Mouse (Mus musculus) neural tube, embryonic 11.5 days (tissue): Measurements from ENCODE around the gene Abtb1. TPM values are rescaled to one million over a fixed set of nuclear protein-coding genes. Genes with fewer than 3 reads are reported as not detected.
A peak's percentile ranks its signal among the peaks of the same experiment; 100 is the strongest.

ENCODE experiments used
- ATAC-seq: fragments of 200-750 bp; cut with Nextera tagmentation; 2 replicates; pipeline ENCODE4 v1.8.0; 2017; ENCODE audit warnings: moderate number of reproducible peaks, mild to moderate bottlenecking, moderate TSS enrichment, moderate library complexity; ENCODE audit not compliant: insufficient read depth, low FRiP score, low TSS enrichment
- DNase-seq: peaks from one replicate; pipeline ENCODE4 v3.0.0-alpha.2; 2015; ENCODE audit warnings: low spot score
- H3K27ac ChIP-seq: fragments of 300-500 bp; sonication (generic); 2 replicates; pipeline ENCODE4 v1.5.1; 2014; ENCODE audit warnings: low read depth, mild to moderate bottlenecking, low read length
- H3K27me3 ChIP-seq: fragments of 300-500 bp; sonication (generic); 2 replicates; pipeline ENCODE4 v1.6.1; 2014; ENCODE audit warnings: mild to moderate bottlenecking, low read length, mixed read lengths; ENCODE audit not compliant: control insufficient read depth, insufficient read depth
- H3K36me3 ChIP-seq: fragments of 300-500 bp; sonication (generic); 2 replicates; pipeline ENCODE4 v1.6.1; 2014; ENCODE audit warnings: mild to moderate bottlenecking, low read length, moderate library complexity, mixed read lengths; ENCODE audit not compliant: control insufficient read depth, insufficient read depth
- H3K4me1 ChIP-seq: fragments of 300-500 bp; sonication (generic); 2 replicates; pipeline ENCODE4 v1.6.1; 2014; ENCODE audit warnings: low read length, mixed read lengths; ENCODE audit not compliant: control insufficient read depth, insufficient read depth
- H3K4me2 ChIP-seq: fragments of 300-500 bp; sonication (generic); 2 replicates; pipeline ENCODE4 v1.6.1; 2014; ENCODE audit warnings: low read depth, mild to moderate bottlenecking, moderate library complexity
- H3K4me3 ChIP-seq: fragments of 300-500 bp; sonication (generic); 2 replicates; pipeline ENCODE4 v1.5.1; 2014; ENCODE audit warnings: low read depth, low read length
- H3K9ac ChIP-seq: fragments of 300-500 bp; sonication (generic); 2 replicates; pipeline ENCODE4 v1.6.1; 2014; ENCODE audit warnings: mild to moderate bottlenecking, low read length
- H3K9me3 ChIP-seq: fragments of 300-500 bp; sonication (generic); 2 replicates; pipeline ENCODE4 v1.6.1; 2016; ENCODE audit warnings: low read length; ENCODE audit not compliant: control insufficient read depth
- WGBS: fragments of 180-500 bp; shearing (Covaris S2); extraction: QIAGEN DNeasy Blood & Tissue Kit; methylation state at CpG from one replicate; pipeline ENCODE4 v1.1.7; 2014; 5-methylcytosine and 5-hydroxymethylcytosine counted together
- polyA plus RNA-seq: library from polyadenylated mRNA; unstranded; fragments of >200 nt; fragmentation: Nextera tagmentation; extraction: Ambion mirVana; gene quantifications from 2 replicates; pipeline ENCODE4 v1.2.1, GENCODE M21; 2014

Abtb1 gene
- polyA plus RNA-seq, 1 experiment from 2014 or later, result 28.4 TPM

DNA sequence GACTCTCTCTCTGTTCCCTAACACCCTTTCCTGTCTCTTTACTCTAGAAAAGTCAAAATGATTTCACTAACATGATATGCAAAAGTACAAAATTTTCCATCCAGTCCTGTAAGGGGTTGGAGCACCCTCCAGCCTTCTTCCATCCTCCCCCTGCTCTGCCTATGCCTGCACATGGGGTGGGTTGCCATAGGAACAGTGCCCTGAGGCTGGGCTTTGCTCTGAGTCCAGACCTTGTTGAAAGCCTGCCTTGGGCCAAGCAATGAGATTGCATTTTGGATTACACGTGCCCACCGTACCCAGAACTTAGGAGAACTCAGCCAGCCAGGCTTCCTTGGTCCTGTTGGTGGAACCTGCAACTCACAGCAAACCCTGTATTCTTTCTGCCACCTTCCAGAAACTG lies 48.5 kb downstream of the Abtb1 start:
- Histone ChIP-seq H3K27me3 (no peaks in the 10 kb centered on the region), H3K27ac (no peak overlapping the region), H3K36me3 (no peaks in the 10 kb centered on the region), H3K4me1 (peaks cover 10% of the 10 kb centered on the region; the same call in 1 of the 2 replicates), H3K9me3 (no peaks in the 10 kb centered on the region), H3K4me2 (no peak overlapping the region), H3K4me3 (no peak overlapping the region), H3K9ac (no peak overlapping the region)
- DNase-seq (peak; percentile 46), ATAC-seq (no peak)
- 75% methylated on average over 2 of the region's 2 CpGs for WGBS

DNA sequence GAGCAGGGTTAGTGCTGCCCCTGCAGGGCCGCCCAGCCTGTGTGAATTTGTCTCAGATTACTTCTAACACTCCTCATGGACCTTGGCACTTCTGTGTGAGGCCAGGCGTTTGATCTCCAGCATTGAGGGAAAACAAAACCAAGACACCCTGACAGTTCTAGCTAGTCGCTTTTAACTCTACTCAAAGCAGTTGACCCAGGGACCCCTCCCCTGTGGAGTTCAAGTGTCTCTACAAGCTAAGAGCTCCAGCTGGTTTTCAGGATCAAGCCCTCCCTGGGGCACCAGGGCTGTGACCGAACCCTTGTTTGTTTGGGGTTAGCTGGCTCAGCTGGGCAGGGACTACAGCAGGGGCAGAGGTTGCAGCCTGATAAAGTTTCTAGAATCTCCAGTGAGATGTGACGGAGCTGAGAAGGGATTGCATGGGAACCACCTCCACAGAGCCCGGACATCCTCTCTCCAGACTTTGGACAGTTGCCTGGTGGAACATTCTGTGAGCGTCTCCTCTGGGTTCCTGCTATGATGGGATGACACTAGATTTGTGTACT lies 49.6 kb downstream of the Abtb1 start:
- Histone ChIP-seq H3K36me3 (no peaks in the 10 kb centered on the region), H3K4me1 (peaks cover 16% of the 10 kb centered on the region; the same call in 1 of the 2 replicates), H3K27ac (no peak overlapping the region), H3K4me3 (no peak overlapping the region), H3K27me3 (no peaks in the 10 kb centered on the region), H3K9ac (no peak overlapping the region), H3K9me3 (no peaks in the 10 kb centered on the region), H3K4me2 (no peak overlapping the region)
- WGBS, result 37% methylated on average over 7 of the region's 7 CpGs
- ATAC-seq, result no peak
- no peak for DNase-seq

DNA sequence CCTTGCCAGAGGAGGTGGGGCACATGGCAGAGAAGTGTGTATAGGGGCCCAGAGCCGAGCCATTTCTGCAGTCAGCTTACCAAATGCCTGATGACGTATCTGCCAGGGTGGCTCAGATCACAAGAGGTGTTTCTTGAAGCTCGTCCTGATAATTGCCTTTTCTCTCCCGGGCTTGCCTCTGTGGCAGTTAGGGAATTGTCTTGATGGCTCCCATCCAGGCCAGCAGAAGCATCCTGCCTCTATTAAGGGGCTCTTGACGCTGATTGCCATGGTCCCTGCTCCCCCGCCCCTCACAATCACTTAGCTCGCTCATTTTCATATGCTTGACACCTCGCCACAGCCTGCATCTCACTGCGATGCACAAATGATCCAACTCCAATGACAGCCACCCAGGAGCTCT lies 50.5 kb downstream of the Abtb1 start:
- peaks cover 18% of the 10 kb centered on the region; the same call in 1 of the 2 replicates for H3K4me1 ChIP-seq
- no peaks in the 10 kb centered on the region for H3K9me3 ChIP-seq
- WGBS, result 29% methylated on average over 9 of the region's 9 CpGs
- no peak overlapping the region for H3K4me3 ChIP-seq
- H3K9ac ChIP-seq, result no peak overlapping the region
- ATAC-seq (no peak), DNase-seq (no peak)
- no peaks in the 10 kb centered on the region for H3K27me3 ChIP-seq
- H3K4me2 ChIP-seq, result no peak overlapping the region
- no peaks in the 10 kb centered on the region for H3K36me3 ChIP-seq
- no peak overlapping the region for H3K27ac ChIP-seq

DNA sequence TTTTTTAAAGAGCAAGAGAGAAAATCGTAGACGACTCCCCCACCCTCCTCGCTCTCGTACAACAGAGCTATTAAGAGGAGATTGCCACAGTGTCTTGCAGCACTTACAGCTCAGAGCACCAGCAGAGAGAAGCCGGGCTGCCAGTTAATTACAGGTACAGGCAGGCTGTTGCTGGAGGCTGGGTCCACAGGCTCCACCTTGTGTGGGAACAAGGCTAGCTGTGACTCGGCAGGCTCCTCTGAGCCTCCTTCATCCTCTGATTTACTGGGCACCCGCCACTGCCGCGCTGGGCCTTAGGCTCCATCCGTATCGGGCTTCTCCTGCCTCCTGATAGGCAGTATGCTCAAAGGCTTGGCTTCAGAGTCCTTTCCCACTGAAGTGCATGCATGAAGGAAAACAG lies 53.6 kb downstream of the Abtb1 start:
- no peak for ATAC-seq
- Histone ChIP-seq H3K27me3 (no peaks in the 10 kb centered on the region), H3K4me2 (no peak overlapping the region), H3K4me1 (peaks cover 17% of the 10 kb centered on the region; the same call in 1 of the 2 replicates), H3K9me3 (no peaks in the 10 kb centered on the region), H3K27ac (no peak overlapping the region), H3K4me3 (no peak overlapping the region), H3K9ac (no peak overlapping the region), H3K36me3 (no peaks in the 10 kb centered on the region)
- no peak for DNase-seq
- WGBS, result 45% methylated on average over 11 of the region's 11 CpGs

DNA sequence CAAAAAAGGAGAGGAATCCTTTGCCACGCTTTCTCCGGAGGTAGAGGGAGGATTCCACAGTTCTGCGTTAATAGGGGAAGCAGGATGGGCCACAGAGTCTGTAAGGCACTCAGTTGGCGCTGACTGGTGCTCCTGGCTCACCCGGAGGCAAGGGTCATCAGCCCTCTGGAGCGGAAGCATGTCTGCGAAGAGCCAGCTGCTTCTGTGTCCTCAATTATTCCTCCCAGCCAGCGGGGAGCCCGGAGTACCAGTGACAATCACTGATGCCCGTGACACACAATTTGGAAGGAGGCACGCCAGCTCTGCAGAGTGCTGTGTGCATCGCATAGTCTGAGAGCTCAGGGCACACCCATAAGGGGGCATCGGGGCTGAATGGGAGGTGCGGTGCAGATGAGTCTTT lies 54.3 kb downstream of the Abtb1 start:
- Histone ChIP-seq H3K36me3 (no peaks in the 10 kb centered on the region), H3K4me2 (no peak overlapping the region), H3K9ac (no peak overlapping the region), H3K27ac (no peak overlapping the region), H3K4me3 (no peak overlapping the region), H3K4me1 (peaks cover 13% of the 10 kb centered on the region; the same call in 1 of the 2 replicates), H3K9me3 (no peaks in the 10 kb centered on the region), H3K27me3 (no peaks in the 10 kb centered on the region)
- DNase-seq (no peak), ATAC-seq (no peak)
- WGBS, result 55% methylated on average over 14 of the region's 14 CpGs

DNA sequence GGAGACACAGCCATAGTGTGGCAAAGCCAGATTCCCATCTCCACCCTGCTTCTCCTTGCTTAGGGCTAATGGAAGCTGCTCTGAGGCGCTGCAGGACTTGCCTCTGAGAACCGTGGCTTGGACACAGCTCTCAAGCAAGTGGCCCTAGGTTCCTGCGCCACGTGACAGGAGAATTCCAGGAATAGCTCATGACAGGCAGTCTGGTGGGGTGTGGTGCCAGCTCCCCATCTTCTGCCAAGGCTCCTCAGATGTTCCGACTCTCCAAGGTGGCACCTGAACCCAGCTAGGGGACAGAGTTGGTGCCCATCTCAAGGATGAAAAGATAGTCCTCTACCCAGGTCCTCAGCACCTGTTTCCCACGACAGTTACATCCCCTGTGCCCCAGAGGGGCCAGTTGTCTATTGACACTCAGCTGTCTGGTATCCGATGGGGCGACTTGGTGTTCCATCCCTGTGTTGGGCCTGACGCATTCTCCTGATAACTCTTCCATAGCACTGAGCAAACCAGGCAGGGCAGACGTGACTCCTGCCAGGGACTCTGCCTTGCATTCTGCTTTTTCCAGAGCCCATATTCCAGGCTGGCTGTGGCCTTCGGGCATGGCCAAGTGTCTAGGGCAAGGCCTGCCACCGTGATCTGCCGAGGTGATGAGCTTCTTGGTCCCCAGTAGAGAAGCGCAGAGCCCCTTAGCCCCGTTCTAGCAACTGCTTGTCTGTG lies 54.9 kb downstream of the Abtb1 start:
- Histone ChIP-seq H3K4me2 (no peak overlapping the region), H3K27me3 (no peaks in the 10 kb centered on the region), H3K9ac (no peak overlapping the region), H3K4me1 (peaks cover 13% of the 10 kb centered on the region; the same call in 1 of the 2 replicates), H3K36me3 (no peaks in the 10 kb centered on the region), H3K27ac (no peak overlapping the region), H3K9me3 (no peaks in the 10 kb centered on the region), H3K4me3 (no peak overlapping the region)
- ATAC-seq, result no peak
- no peak for DNase-seq
- WGBS, result 86% methylated on average over 15 of the region's 15 CpGs

Other genes starting within 250 kb of the Abtb1 start
- not detected in 2 replicates for gene Kbtbd12, start 204.0 kb downstream of the Abtb1 start, polyA plus RNA-seq
- 8.5 and 8.6 TPM in 2 replicates for gene Mgll, start 117.6 kb downstream of the Abtb1 start, polyA plus RNA-seq
- 129 and 135 TPM in 2 replicates for gene Podxl2, start 33.1 kb upstream of the Abtb1 start, polyA plus RNA-seq
- gene Mcm2, start 56.8 kb upstream of the Abtb1 start, polyA plus RNA-seq, result 194 and 219 TPM in 2 replicates
- 44.8 and 48.8 TPM in 2 replicates for gene Tpra1, start 60.3 kb upstream of the Abtb1 start, polyA plus RNA-seq